Comparison of ENCODE assay signal across 9 mouse cellular contexts in the genomic region with DNA sequence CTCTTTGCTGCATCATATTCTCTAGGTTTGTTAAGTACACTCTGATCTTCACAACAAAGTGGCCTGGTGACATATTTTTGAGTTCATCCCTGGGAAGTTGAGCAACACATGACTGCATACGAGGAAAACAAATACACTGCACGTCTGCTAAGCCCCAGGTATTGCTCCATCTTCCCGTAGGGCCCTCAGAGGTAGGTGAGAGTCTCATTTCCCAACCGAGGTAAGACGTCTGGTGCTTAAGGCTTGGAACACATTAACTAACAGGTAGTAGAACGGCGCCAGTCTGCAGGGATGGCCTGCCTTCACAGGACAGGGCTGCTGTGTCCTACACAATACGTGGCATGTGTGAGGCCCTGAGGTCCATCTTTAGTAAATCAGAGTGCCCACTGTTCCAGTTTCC. TPM values are rescaled to one million over a fixed set of nuclear protein-coding genes. Genes with fewer than 3 reads are reported as not detected.
A peak's percentile ranks its signal among the peaks of the same experiment; 100 is the strongest.
DNase-seq lines count a peak whose midpoint lies in the region; ATAC-seq and TF ChIP-seq lines count a peak whose summit lies in the region.
"Had no signal": no experiment of that assay in that cellular context is flagged by ENCODE, and none has a peak within 500 bp of the region (broad histone marks: within the 10 kb centered on the region; RNA-seq: fewer than 3 reads in every experiment).

No protein-coding gene starts in this region.

- H3K4me1 ChIP-seq in heart, embryonic 13.5 days = peaks cover 97% of the 10 kb centered on the region
- peaks cover 4% of the 10 kb centered on the region; the same call in 1 of the 2 replicates for H3K4me1 ChIP-seq in midbrain, postnatal 0 days (ENCODE audit: insufficient read depth, low read length)
- H3K4me1 ChIP-seq in midbrain, embryonic 16.5 days (ENCODE audit: control insufficient read depth, insufficient read depth, low read length) = peaks cover 4% of the 10 kb centered on the region; the same call in 1 of the 2 replicates
- H3K4me1 ChIP-seq in lung, embryonic 15.5 days = peaks cover 50% of the 10 kb centered on the region
- peaks cover 28% of the 10 kb centered on the region for H3K4me1 ChIP-seq in stomach, embryonic 16.5 days (ENCODE audit: control insufficient read depth, insufficient read depth, low read length)

- H3K36me3 ChIP-seq in heart, embryonic 13.5 days = peaks cover 27% of the 10 kb centered on the region
- peaks cover 20% of the 10 kb centered on the region for H3K36me3 ChIP-seq in midbrain, postnatal 0 days (ENCODE audit: insufficient read depth, low read length)
- no peaks in the 10 kb centered on the region for H3K36me3 ChIP-seq in midbrain, embryonic 16.5 days (ENCODE audit: control insufficient read depth, insufficient read depth, low read length)
- H3K36me3 ChIP-seq in lung, embryonic 15.5 days = peaks cover 19% of the 10 kb centered on the region
- no peaks in the 10 kb centered on the region for H3K36me3 ChIP-seq in stomach, embryonic 16.5 days (ENCODE audit: control insufficient read depth, insufficient read depth, low read length)

- H3K27me3 ChIP-seq in heart, embryonic 13.5 days (replicated peaks) = no peaks in the 10 kb centered on the region
- no peaks in the 10 kb centered on the region for H3K27me3 ChIP-seq in midbrain, postnatal 0 days (ENCODE audit: insufficient read depth, low read length)
- no peaks in the 10 kb centered on the region for H3K27me3 ChIP-seq in midbrain, embryonic 16.5 days (ENCODE audit: control insufficient read depth, insufficient read depth, low read depth, low read length)
- no peaks in the 10 kb centered on the region for H3K27me3 ChIP-seq in lung, embryonic 15.5 days
- H3K27me3 ChIP-seq in stomach, embryonic 16.5 days (ENCODE audit: control insufficient read depth, insufficient read depth, low read length) = no peaks in the 10 kb centered on the region

- no peak for ATAC-seq in heart, embryonic 13.5 days (ENCODE audit: extremely low read depth, insufficient number of reproducible peaks, low FRiP score, low TSS enrichment)
- ATAC-seq in midbrain, postnatal 0 days (ENCODE audit: low FRiP score) = no peak
- no peak for ATAC-seq in midbrain, embryonic 16.5 days
- no peak for ATAC-seq in lung, embryonic 15.5 days (ENCODE audit: borderline replicate concordance, extremely low read depth, low FRiP score, low TSS enrichment)
- no peak for ATAC-seq in stomach, embryonic 16.5 days (ENCODE audit: insufficient read depth, low FRiP score)

- TF ChIP-seq CTCF in midbrain, postnatal 0 days (IDR thresholded peaks at IDR 0.05) = no peak

- H3K4me3 ChIP-seq in heart, embryonic 13.5 days = no peak overlapping the region
- no peak overlapping the region for H3K4me3 ChIP-seq in midbrain, postnatal 0 days (ENCODE audit: low read depth, low read length)
- no peak overlapping the region for H3K4me3 ChIP-seq in midbrain, embryonic 16.5 days (ENCODE audit: low read depth, low read length)
- H3K4me3 ChIP-seq in lung, embryonic 15.5 days = no peak overlapping the region
- H3K4me3 ChIP-seq in stomach, embryonic 16.5 days (replicated peaks; ENCODE audit: low read length) = no peak overlapping the region

- 90% methylated on average over 8 of the region's 8 CpGs for WGBS in heart, embryonic 13.5 days
- 93% methylated on average over 8 of the region's 8 CpGs for WGBS in midbrain, postnatal 0 days
- WGBS in midbrain, embryonic 16.5 days = 95% methylated on average over 8 of the region's 8 CpGs
- 80% methylated on average over 8 of the region's 8 CpGs for WGBS in lung, embryonic 15.5 days
- WGBS in stomach, embryonic 16.5 days = 84% methylated on average over 8 of the region's 8 CpGs

- peak overlapping the region; percentile 59; the same call in 1 of the 2 replicates for H3K4me2 ChIP-seq in heart, embryonic 13.5 days
- no peak overlapping the region for H3K4me2 ChIP-seq in midbrain, postnatal 0 days (ENCODE audit: low read depth, low read length, poor library complexity, severe bottlenecking)
- no peak overlapping the region for H3K4me2 ChIP-seq in midbrain, embryonic 16.5 days (ENCODE audit: low read length)
- H3K4me2 ChIP-seq in lung, embryonic 15.5 days = no peak overlapping the region
- H3K4me2 ChIP-seq in stomach, embryonic 16.5 days (ENCODE audit: low read depth, low read length) = no peak overlapping the region

- peak overlapping the region; percentile 76 for H3K9ac ChIP-seq in heart, embryonic 13.5 days
- no peak overlapping the region for H3K9ac ChIP-seq in midbrain, postnatal 0 days (replicated peaks; ENCODE audit: low read length, poor library complexity, severe bottlenecking)
- H3K9ac ChIP-seq in midbrain, embryonic 16.5 days (ENCODE audit: low read depth, low read length) = no peak overlapping the region
- no peak overlapping the region for H3K9ac ChIP-seq in lung, embryonic 15.5 days
- H3K9ac ChIP-seq in stomach, embryonic 16.5 days (ENCODE audit: low read length) = no peak overlapping the region

- peak overlapping the region; percentile 98 for H3K27ac ChIP-seq in heart, embryonic 13.5 days (replicated peaks)
- H3K27ac ChIP-seq in midbrain, postnatal 0 days (ENCODE audit: low read depth, low read length) = peak overlapping the region; percentile 47; the same call in 1 of the 2 replicates
- no peak overlapping the region for H3K27ac ChIP-seq in midbrain, embryonic 16.5 days (ENCODE audit: low read length)
- H3K27ac ChIP-seq in lung, embryonic 15.5 days = peak overlapping the region; percentile 93
- H3K27ac ChIP-seq in stomach, embryonic 16.5 days (ENCODE audit: low read length) = peak overlapping the region; percentile 70; the same call in 1 of the 2 replicates

- no peak for DNase-seq in heart, postnatal 4 days
- no peak for DNase-seq in midbrain, postnatal 0 days (ENCODE audit: low spot score)
- DNase-seq in layer of hippocampus, adult 18-20 months (ENCODE audit: low spot score in 2 of 2) = no peak
- DNase-seq in layer of hippocampus, postnatal 36 days = no peak
- DNase-seq: layer of hippocampus, adult 9-11 months had no signal

- no peaks in the 10 kb centered on the region for H3K9me3 ChIP-seq in heart, embryonic 13.5 days
- no peaks in the 10 kb centered on the region for H3K9me3 ChIP-seq in midbrain, postnatal 0 days (ENCODE audit: low read length)
- H3K9me3 ChIP-seq in midbrain, embryonic 16.5 days (replicated peaks; ENCODE audit: control insufficient read depth, low read length, poor library complexity, severe bottlenecking) = no peaks in the 10 kb centered on the region
- no peaks in the 10 kb centered on the region for H3K9me3 ChIP-seq in lung, embryonic 15.5 days
- no peaks in the 10 kb centered on the region for H3K9me3 ChIP-seq in stomach, embryonic 16.5 days (replicated peaks; ENCODE audit: control insufficient read depth, low read length)

RNA-seq across cellular contexts. Expression of a gene that starts 30.7 kb away (rescaled TPM):
- polyA plus RNA-seq in heart, embryonic 13.5 days (2015; fragmentation: Nextera tagmentation; extraction: Ambion mirVana) = 11.8 and 13.4 TPM in 2 replicates
- 10 to 100 TPM; 13.7 to 15.1 TPM for total RNA-seq in heart, postnatal 4 days (2021)
- total RNA-seq in midbrain, postnatal 0 days (2014; rRNA removed) = 2.0 and 6.8 TPM in 2 replicates
- 3.3 and 4.5 TPM in 2 replicates for polyA plus RNA-seq in midbrain, postnatal 0 days (2015; fragmentation: Nextera tagmentation; extraction: Ambion mirVana)
- polyA plus RNA-seq in midbrain, embryonic 16.5 days (2015; fragmentation: Nextera tagmentation; extraction: Ambion mirVana) = 5.0 and 5.4 TPM in 2 replicates
- 74.8 and 81.0 TPM in 2 replicates for polyA plus RNA-seq in lung, embryonic 15.5 days (2015; fragmentation: Nextera tagmentation; extraction: Ambion mirVana)
- 21.3 and 23.9 TPM in 2 replicates for polyA plus RNA-seq in stomach, embryonic 16.5 days (2015; fragmentation: Nextera tagmentation; extraction: Ambion mirVana)
- total RNA-seq in layer of hippocampus, adult 18-20 months (2021) = 1 to 10 TPM; 1.1 to 2.3 TPM
- 1 to 10 TPM; 1.7 to 2.7 TPM for total RNA-seq in layer of hippocampus, postnatal 36 days (2021)

RNA-seq across cellular contexts. Expression of a gene that starts 46.9 kb away (rescaled TPM):
- polyA plus RNA-seq in heart, embryonic 13.5 days (2015; fragmentation: Nextera tagmentation; extraction: Ambion mirVana) = 59.6 and 62.8 TPM in 2 replicates
- total RNA-seq in heart, postnatal 4 days (2021) = 10 to 100 TPM; 39.0 to 45.0 TPM
- 124 and 133 TPM in 2 replicates for total RNA-seq in midbrain, postnatal 0 days (2014; rRNA removed)
- 150 and 158 TPM in 2 replicates for polyA plus RNA-seq in midbrain, postnatal 0 days (2015; fragmentation: Nextera tagmentation; extraction: Ambion mirVana)
- 186 and 194 TPM in 2 replicates for polyA plus RNA-seq in midbrain, embryonic 16.5 days (2015; fragmentation: Nextera tagmentation; extraction: Ambion mirVana)
- polyA plus RNA-seq in lung, embryonic 15.5 days (2015; fragmentation: Nextera tagmentation; extraction: Ambion mirVana) = 101 and 107 TPM in 2 replicates
- 78.1 and 88.8 TPM in 2 replicates for polyA plus RNA-seq in stomach, embryonic 16.5 days (2015; fragmentation: Nextera tagmentation; extraction: Ambion mirVana)
- total RNA-seq in layer of hippocampus, adult 18-20 months (2021) = 100 to 1,000 TPM; 134 to 146 TPM
- 100 to 1,000 TPM; 116 to 141 TPM for total RNA-seq in layer of hippocampus, postnatal 36 days (2021)

RNA-seq across cellular contexts. Expression of a gene that starts 48.6 kb away (rescaled TPM):
- 56.7 and 58.8 TPM in 2 replicates for polyA plus RNA-seq in heart, embryonic 13.5 days (2015; fragmentation: Nextera tagmentation; extraction: Ambion mirVana)
- 10 to 100 TPM; 71.8 to 76.6 TPM for total RNA-seq in heart, postnatal 4 days (2021)
- total RNA-seq in midbrain, postnatal 0 days (2014; rRNA removed) = 69.6 and 71.7 TPM in 2 replicates
- polyA plus RNA-seq in midbrain, postnatal 0 days (2015; fragmentation: Nextera tagmentation; extraction: Ambion mirVana) = 52.6 and 58.3 TPM in 2 replicates
- polyA plus RNA-seq in midbrain, embryonic 16.5 days (2015; fragmentation: Nextera tagmentation; extraction: Ambion mirVana) = 23.7 and 35.7 TPM in 2 replicates
- polyA plus RNA-seq in lung, embryonic 15.5 days (2015; fragmentation: Nextera tagmentation; extraction: Ambion mirVana) = 134 and 143 TPM in 2 replicates
- polyA plus RNA-seq in stomach, embryonic 16.5 days (2015; fragmentation: Nextera tagmentation; extraction: Ambion mirVana) = 125 and 145 TPM in 2 replicates
- 10 to 100 TPM; 19.5 to 22.3 TPM for total RNA-seq in layer of hippocampus, adult 18-20 months (2021)
- total RNA-seq in layer of hippocampus, postnatal 36 days (2021) = 10 to 100 TPM; 15.3 to 19.8 TPM
